Mouse (Mus musculus): ENCODE measurements around the gene Ccdc12. TPM values are rescaled to one million over a fixed set of nuclear protein-coding genes. Genes with fewer than 3 reads are reported as not detected.

The Ccdc12 gene
- 101 and 123 TPM in 2 replicates for polyA plus RNA-seq (2015; fragmentation: Nextera tagmentation; extraction: Ambion mirVana)

DNA sequence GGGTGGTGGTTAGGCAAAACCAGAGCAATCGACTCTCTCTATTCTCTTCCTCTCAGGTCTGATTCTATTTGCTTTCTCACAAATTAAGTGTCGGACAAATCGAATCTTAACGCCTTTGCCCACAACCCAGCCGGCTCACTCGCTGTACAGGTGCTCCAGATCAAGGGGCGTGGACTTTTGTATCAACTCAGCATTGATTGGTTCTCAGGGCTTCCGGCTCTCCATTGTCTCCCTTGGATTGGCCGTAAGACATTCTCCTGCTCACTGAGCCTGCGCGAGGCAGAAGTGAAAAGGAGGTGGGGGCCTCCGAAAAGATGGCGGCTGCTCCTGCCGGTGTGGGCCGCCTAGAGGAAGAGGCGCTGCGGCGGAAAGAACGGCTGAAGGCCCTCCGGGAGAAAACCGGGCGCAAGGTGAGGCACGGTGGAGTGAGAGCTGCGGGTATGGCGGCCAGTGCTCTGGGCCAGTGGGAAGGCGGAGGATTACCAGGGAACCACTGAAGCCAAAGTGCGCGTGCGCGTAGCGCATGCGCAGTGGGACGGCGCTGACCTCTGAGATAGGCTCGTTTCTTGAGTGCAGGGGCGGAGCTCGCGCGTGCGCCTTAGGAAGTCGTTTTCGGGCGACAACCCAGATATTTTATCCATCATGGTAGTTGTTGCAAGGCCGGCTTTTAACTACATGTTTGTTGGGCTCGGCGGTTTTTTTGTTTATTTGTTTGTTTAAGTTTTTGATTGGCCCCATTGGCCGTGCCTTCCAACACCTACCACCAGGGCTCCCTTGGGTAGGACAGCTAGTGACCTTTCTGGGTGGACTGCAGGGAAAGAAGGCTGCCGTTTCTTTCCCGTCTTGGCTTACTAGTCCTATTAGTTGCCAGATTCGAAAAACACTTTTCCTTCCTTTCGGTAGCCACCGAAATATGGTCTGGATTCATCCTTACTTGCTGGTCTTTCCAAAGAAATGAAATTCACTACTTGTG is at the start of gene Ccdc12:
Ccdc12 (plus strand) TSS at position 255 of the 973 bp plus-strand sequence.
- Histone ChIP-seq H3K9ac (peak within 1 kb of the TSS; percentile 79), H3K27me3 (peaks cover 38% of the 10 kb centered on the region), H3K4me1 (peaks cover 42% of the 10 kb centered on the region), H3K4me2 (peak within 1 kb of the TSS; percentile 73), H3K27ac (peak within 1 kb of the TSS; percentile 88), H3K36me3 (peaks cover 7% of the 10 kb centered on the region; the same call in 1 of the 2 replicates), H3K9me3 (no peaks in the 10 kb centered on the region), H3K4me3 (peak within 1 kb of the TSS; percentile 70)
- ATAC-seq (ENCODE audit: insufficient number of reproducible peaks, insufficient read depth, low FRiP score, low TSS enrichment, low read depth): peak; percentile 95
- under 1% methylated on average over 52 of the region's 52 CpGs for WGBS

- WGBS: 91% methylated on average over 3 of the region's 3 CpGs
- ATAC-seq (ENCODE audit: insufficient number of reproducible peaks, insufficient read depth, low FRiP score, low TSS enrichment, low read depth): no peak
- Histone ChIP-seq H3K27me3 (no peaks in the 10 kb centered on the region), H3K27ac (no peak overlapping the region), H3K4me3 (no peak overlapping the region), H3K9ac (no peak overlapping the region), H3K4me2 (no peak overlapping the region), H3K9me3 (no peaks in the 10 kb centered on the region), H3K36me3 (peaks cover 73% of the 10 kb centered on the region), H3K4me1 (no peaks in the 10 kb centered on the region)
Measured at GRCm38 (mm10) chr9:110611471-110611870, 44.8 kb upstream of the Ccdc12 start.

- Histone ChIP-seq H3K9ac (no peak overlapping the region), H3K27ac (no peak overlapping the region), H3K27me3 (no peaks in the 10 kb centered on the region), H3K4me1 (peaks cover 3% of the 10 kb centered on the region; the same call in 1 of the 2 replicates), H3K9me3 (no peaks in the 10 kb centered on the region; the same call in 1 of the 2 replicates), H3K36me3 (peaks cover 86% of the 10 kb centered on the region), H3K4me3 (no peak overlapping the region), H3K4me2 (no peak overlapping the region)
- no peak for ATAC-seq (ENCODE audit: insufficient number of reproducible peaks, insufficient read depth, low FRiP score, low TSS enrichment, low read depth)
- WGBS: 84% methylated on average over 3 of the region's 3 CpGs
Measured at GRCm38 (mm10) chr9:110617081-110617480, 39.2 kb upstream of the Ccdc12 start.

GRCm38 (mm10) chr9:110620180-110620579 is 36.1 kb upstream of the Ccdc12 start:
- ATAC-seq (ENCODE audit: insufficient number of reproducible peaks, insufficient read depth, low FRiP score, low TSS enrichment, low read depth): no peak
- Histone ChIP-seq H3K27ac (no peak overlapping the region), H3K4me2 (no peak overlapping the region), H3K27me3 (no peaks in the 10 kb centered on the region), H3K4me1 (peaks cover 21% of the 10 kb centered on the region), H3K9ac (no peak overlapping the region), H3K9me3 (no peaks in the 10 kb centered on the region; the same call in 1 of the 2 replicates), H3K4me3 (no peak overlapping the region), H3K36me3 (peaks cover 72% of the 10 kb centered on the region)
- 91% methylated on average over 7 of the region's 7 CpGs for WGBS

DNA sequence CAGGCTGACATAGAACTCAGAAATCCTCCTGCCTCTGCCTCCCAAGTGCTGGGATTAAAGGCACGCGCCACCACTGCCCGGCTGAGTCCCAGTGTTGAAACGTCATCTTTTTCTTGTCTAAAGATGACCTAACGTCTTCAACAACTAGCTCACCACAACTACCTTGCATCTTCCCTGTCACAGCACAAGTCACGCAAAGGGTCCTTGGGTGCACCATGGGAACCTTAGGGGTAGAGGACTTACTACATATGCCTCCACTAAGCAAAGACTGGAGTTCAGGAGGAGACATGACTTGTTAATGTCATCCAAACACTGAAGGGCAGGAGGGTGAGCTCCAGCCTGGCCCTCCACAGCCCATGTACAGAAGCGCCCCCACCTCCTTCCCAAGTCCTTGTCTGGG is 35.6 kb upstream of the Ccdc12 start:
- Histone ChIP-seq H3K4me1 (peaks cover 26% of the 10 kb centered on the region), H3K4me3 (no peak overlapping the region), H3K9ac (no peak overlapping the region), H3K36me3 (peaks cover 67% of the 10 kb centered on the region), H3K9me3 (no peaks in the 10 kb centered on the region; the same call in 1 of the 2 replicates), H3K27ac (no peak overlapping the region), H3K4me2 (no peak overlapping the region), H3K27me3 (no peaks in the 10 kb centered on the region)
- 92% methylated on average over 7 of the region's 7 CpGs for WGBS
- no peak for ATAC-seq (ENCODE audit: insufficient number of reproducible peaks, insufficient read depth, low FRiP score, low TSS enrichment, low read depth)

DNA sequence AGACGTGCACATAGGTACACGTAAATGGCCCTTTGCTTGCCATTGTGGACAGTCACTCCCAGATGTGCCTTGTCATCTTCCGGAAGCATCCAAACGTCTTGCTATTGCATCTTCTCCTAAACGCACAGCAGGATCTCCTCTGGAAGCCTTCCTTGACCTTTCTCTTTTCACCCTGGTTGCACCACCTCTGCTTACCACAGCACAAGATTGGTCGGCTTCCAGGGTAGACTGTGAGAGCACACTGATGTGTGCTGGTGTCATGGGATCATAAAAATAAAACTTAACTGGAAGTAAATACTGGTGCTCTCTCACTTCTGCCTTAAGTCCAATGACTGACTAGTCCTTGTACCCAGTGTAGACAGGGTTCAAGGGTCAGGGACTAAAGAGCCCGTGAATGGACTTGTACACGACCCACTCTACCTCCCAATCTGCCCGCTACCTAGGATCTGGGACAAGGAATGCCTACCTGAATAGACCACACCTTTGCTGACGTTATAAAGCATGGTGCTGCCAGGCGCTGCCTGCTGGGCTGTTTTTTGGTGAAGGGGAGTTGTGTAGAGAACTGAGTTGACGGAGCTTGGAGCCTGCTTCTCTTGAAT is 33.6 kb upstream of the Ccdc12 start:
- H3K27me3 ChIP-seq: no peaks in the 10 kb centered on the region
- peaks cover 52% of the 10 kb centered on the region for H3K36me3 ChIP-seq
- H3K4me1 ChIP-seq: peaks cover 29% of the 10 kb centered on the region
- peak overlapping the region; percentile 96 for H3K4me2 ChIP-seq
- H3K9me3 ChIP-seq: no peaks in the 10 kb centered on the region; the same call in 1 of the 2 replicates
- no peak overlapping the region; the same call in 1 of the 2 replicates for H3K27ac ChIP-seq
- ATAC-seq (ENCODE audit: insufficient number of reproducible peaks, insufficient read depth, low FRiP score, low TSS enrichment, low read depth): no peak
- peak overlapping the region; percentile 78; the same call in 1 of the 2 replicates for H3K9ac ChIP-seq
- 85% methylated on average over 12 of the region's 12 CpGs for WGBS
- peak overlapping the region; percentile 61 for H3K4me3 ChIP-seq

DNA sequence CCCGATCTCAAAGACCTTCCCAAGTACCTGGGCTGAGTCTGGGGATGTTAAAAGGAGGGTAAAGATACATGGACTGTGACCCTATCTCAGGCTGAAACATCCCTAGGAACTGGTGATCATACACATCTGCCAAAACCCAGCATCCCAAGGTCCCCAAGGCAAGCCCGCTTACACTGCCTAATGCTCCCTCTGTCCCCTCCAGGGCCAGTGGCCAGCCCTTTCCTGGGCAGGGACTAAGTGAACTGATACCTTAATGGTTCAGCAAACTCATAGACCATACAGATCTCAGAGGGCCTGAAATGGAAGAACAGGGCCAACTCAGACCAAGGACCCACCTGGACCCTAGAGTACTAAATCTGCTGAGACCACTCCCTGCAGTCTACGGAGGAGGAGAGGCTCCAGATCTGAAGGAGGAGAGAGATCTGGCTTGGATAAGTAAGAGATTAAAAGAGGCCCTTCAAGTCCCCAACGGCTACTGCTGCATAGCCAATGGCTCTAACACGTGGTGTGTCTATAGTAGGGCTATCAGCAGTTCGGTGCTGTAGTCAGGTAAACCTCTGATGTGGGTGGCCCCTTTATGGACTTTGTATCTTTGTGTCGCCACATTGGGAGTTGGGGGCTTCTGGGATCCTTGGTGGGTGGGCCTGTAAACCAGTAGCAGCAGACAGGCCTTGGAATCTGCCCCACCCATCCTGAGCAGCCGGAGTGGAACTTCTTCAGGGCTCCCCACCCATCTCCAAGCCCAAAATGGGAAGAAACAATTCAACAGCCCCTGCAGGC is 32.7 kb upstream of the Ccdc12 start:
- ATAC-seq (ENCODE audit: insufficient number of reproducible peaks, insufficient read depth, low FRiP score, low TSS enrichment, low read depth): no peak

DNA sequence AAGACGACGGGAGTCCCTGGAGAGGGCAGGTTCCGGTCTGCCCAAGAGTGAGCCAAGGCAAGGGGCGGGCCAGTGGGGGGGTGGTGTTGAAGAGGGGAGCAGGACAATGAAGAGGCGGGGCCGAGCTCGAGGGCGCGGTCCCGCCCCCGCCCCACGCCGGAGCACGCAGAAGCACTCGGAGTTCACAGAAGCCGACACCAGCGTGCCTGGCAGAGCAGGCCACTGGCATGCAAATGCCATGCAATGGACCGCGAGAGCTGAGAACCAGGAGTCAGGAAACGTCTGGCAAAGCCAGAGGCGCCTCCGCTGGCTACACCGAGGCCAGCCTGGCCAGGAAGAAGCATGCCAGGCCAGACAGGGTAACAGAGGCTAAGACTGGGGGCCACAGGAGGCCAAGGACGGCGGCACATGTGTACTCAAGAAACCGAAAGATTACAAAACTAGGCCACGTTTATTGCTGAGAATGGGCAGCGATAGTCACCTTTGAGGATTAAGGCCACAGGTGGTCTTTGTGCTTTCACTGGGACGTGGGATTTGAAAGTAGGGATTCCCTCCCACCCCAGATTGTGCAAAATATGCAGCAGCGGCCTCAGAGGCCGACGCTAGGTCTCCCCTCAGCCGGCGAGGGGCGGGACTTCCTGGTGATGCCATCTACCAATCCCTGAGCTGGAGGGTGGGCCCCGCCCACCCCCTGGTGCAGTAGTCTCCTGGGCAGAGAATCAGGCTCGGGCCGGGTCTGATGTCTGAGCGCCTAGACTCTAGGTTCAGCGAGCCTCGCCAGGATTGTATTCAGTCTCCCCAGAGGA is 31.7 kb upstream of the Ccdc12 start, which contains the start of gene Nradd:
Nradd (minus strand) TSS at position 92 of the 806 bp plus-strand sequence.
- Histone ChIP-seq H3K9ac (peak within 1 kb of the TSS; percentile 78), H3K36me3 (peaks cover 33% of the 10 kb centered on the region), H3K4me2 (peak within 1 kb of the TSS; percentile 96), H3K4me1 (peaks cover 29% of the 10 kb centered on the region), H3K4me3 (peak within 1 kb of the TSS; percentile 61), H3K27me3 (0 out of 2 replicates have a peak, but pooled peaks cover under 1% of the 10 kb centered on the region), H3K27ac (peak within 1 kb of the TSS; percentile 96), H3K9me3 (no peaks in the 10 kb centered on the region)
- peak; percentile 87 for ATAC-seq (ENCODE audit: insufficient number of reproducible peaks, insufficient read depth, low FRiP score, low TSS enrichment, low read depth)
- under 1% methylated on average over 41 of the region's 41 CpGs for WGBS

More for the DNA sequence above, 32.7 kb upstream of the Ccdc12 start:
- Histone ChIP-seq H3K27ac (peak overlapping the region; percentile 96), H3K36me3 (peaks cover 43% of the 10 kb centered on the region), H3K4me3 (peak overlapping the region; percentile 61), H3K9ac (peak overlapping the region; percentile 78), H3K4me2 (peak overlapping the region; percentile 96), H3K9me3 (no peaks in the 10 kb centered on the region), H3K4me1 (peaks cover 29% of the 10 kb centered on the region), H3K27me3 (no peaks in the 10 kb centered on the region)
- WGBS: 34% methylated on average over 8 of the region's 8 CpGs

DNA sequence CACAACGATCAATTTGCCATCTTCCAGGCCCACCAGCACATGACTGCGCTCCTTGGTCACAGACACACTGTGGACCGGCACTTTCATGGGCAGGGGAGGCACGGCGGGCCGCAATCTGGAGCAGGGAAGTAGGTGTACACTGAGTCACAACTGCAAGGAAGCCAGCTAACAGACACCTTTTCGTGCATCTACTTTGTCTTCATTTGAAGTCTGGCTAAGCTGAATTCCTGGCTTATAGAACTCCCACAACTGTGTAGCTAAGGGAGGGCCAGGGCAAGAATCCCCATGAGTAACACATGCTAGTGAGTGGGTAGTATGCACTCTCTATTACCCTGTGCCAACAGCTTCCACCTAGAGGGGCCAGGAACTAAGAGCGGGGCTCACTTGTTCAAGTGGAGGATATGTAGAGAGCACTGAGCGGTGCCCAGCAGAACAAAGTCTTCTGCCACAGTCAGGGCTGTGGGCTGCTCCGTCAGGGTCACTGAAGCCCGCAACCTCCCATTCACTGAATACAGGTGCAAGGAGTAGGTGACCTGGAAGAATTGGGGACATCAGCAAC is 30.9 kb upstream of the Ccdc12 start:
- peaks cover 6% of the 10 kb centered on the region for H3K27me3 ChIP-seq
- peak overlapping the region; percentile 61 for H3K4me3 ChIP-seq
- WGBS: 66% methylated on average over 11 of the region's 11 CpGs
- H3K4me2 ChIP-seq: peak overlapping the region; percentile 96
- H3K36me3 ChIP-seq: peaks cover 25% of the 10 kb centered on the region
- H3K27ac ChIP-seq: peak overlapping the region; percentile 96
- H3K9ac ChIP-seq: peak overlapping the region; percentile 78
- H3K4me1 ChIP-seq: peaks cover 29% of the 10 kb centered on the region
- ATAC-seq (ENCODE audit: insufficient number of reproducible peaks, insufficient read depth, low FRiP score, low TSS enrichment, low read depth): no peak
- H3K9me3 ChIP-seq: no peaks in the 10 kb centered on the region

- Histone ChIP-seq H3K27me3 (peaks cover 53% of the 10 kb centered on the region), H3K4me1 (peaks cover 17% of the 10 kb centered on the region), H3K4me3 (no peak overlapping the region), H3K27ac (no peak overlapping the region), H3K9me3 (no peaks in the 10 kb centered on the region), H3K4me2 (no peak overlapping the region), H3K36me3 (no peaks in the 10 kb centered on the region), H3K9ac (no peak overlapping the region)
- ATAC-seq (ENCODE audit: insufficient number of reproducible peaks, insufficient read depth, low FRiP score, low TSS enrichment, low read depth): no peak
- 81% methylated on average over 15 of the region's 15 CpGs for WGBS
Measured at GRCm38 (mm10) chr9:110630171-110630570, 26.1 kb upstream of the Ccdc12 start.

All from embryonic facial prominence, embryonic 13.5 days (tissue).